Mouse (Mus musculus): Measurements from ENCODE around the gene Agbl4. TPM values are rescaled to one million over a fixed set of nuclear protein-coding genes. Genes with fewer than 3 reads are reported as not detected.

The Agbl4 gene
- total RNA-seq, 1 experiment, result not detected

- H3K4me1 ChIP-seq (ENCODE audit: control insufficient read depth in 2 of 2, insufficient read depth in 2 of 2, low read length in 2 of 2, poor library complexity in 1 of 2), result no peaks in the 10 kb centered on the region
- no peak for DNase-seq (ENCODE audit: low read depth, low spot score)
- no peaks in the 10 kb centered on the region for H3K9me3 ChIP-seq (ENCODE audit: control insufficient read depth, insufficient read depth, low read depth, low read length)
- no peak overlapping the region for H3K4me3 ChIP-seq (ENCODE audit: insufficient read depth in 1 of 2, low read depth in 1 of 2, low read length in 2 of 2, poor library complexity in 1 of 2, severe bottlenecking in 1 of 2)
- no peaks in the 10 kb centered on the region for H3K36me3 ChIP-seq (ENCODE audit: control insufficient read depth, insufficient read depth, low read length, poor library complexity, severe bottlenecking)
- no peak overlapping the region for H3K9ac ChIP-seq (ENCODE audit: insufficient read depth, low read depth, low read length, poor library complexity, severe bottlenecking)
- in situ Hi-C loops (cut with MboI; ENCODE audit: low sequenced_read_pairs in 2 of 2, unreplicated experiment in 2 of 2), result no loop called here
- TF ChIP-seq HCFC1 (IDR thresholded peaks at IDR 0.05; ENCODE audit: borderline replicate concordance, insufficient read depth, low read length) (no peak), MAFK (IDR thresholded peaks at IDR 0.05; ENCODE audit: insufficient read depth, low read depth, low read length) (no peak), ZC3H11A (IDR thresholded peaks at IDR 0.05; ENCODE audit: borderline replicate concordance, low read depth, low read length) (no peak), ZNF384 (IDR thresholded peaks at IDR 0.05; ENCODE audit: low read depth, low read length) (no peak), CHD2 (IDR thresholded peaks at IDR 0.05; ENCODE audit: low read depth, low read length) (no peak)
- H3K27ac ChIP-seq (ENCODE audit: insufficient read depth, low read depth, low read length, poor library complexity, severe bottlenecking), result no peak overlapping the region
Measured at GRCm38 (mm10) chr4:111544684-111545083, 1147.2 kb downstream of the Agbl4 start.

GRCm38 (mm10) chr4:111546009-111546408 is 1148.5 kb downstream of the Agbl4 start:
- H3K4me3 ChIP-seq (ENCODE audit: insufficient read depth in 1 of 2, low read depth in 1 of 2, low read length in 2 of 2, poor library complexity in 1 of 2, severe bottlenecking in 1 of 2), result no peak overlapping the region
- H3K9me3 ChIP-seq (ENCODE audit: control insufficient read depth, insufficient read depth, low read depth, low read length), result no peaks in the 10 kb centered on the region
- in situ Hi-C loops (cut with MboI; ENCODE audit: low sequenced_read_pairs in 2 of 2, unreplicated experiment in 2 of 2), result no loop called here
- TF ChIP-seq ZNF384 (IDR thresholded peaks at IDR 0.05; ENCODE audit: low read depth, low read length) (no peak), ZC3H11A (IDR thresholded peaks at IDR 0.05; ENCODE audit: borderline replicate concordance, low read depth, low read length) (no peak), HCFC1 (IDR thresholded peaks at IDR 0.05; ENCODE audit: borderline replicate concordance, insufficient read depth, low read length) (no peak), MAFK (IDR thresholded peaks at IDR 0.05; ENCODE audit: insufficient read depth, low read depth, low read length) (no peak), CHD2 (IDR thresholded peaks at IDR 0.05; ENCODE audit: low read depth, low read length) (no peak)
- no peak overlapping the region for H3K27ac ChIP-seq (ENCODE audit: insufficient read depth, low read depth, low read length, poor library complexity, severe bottlenecking)
- H3K36me3 ChIP-seq (ENCODE audit: control insufficient read depth, insufficient read depth, low read length, poor library complexity, severe bottlenecking), result no peaks in the 10 kb centered on the region
- no peak for DNase-seq (ENCODE audit: low read depth, low spot score)
- H3K4me1 ChIP-seq (ENCODE audit: control insufficient read depth in 2 of 2, insufficient read depth in 2 of 2, low read length in 2 of 2, poor library complexity in 1 of 2), result no peaks in the 10 kb centered on the region
- no peak overlapping the region for H3K9ac ChIP-seq (ENCODE audit: insufficient read depth, low read depth, low read length, poor library complexity, severe bottlenecking)

DNA sequence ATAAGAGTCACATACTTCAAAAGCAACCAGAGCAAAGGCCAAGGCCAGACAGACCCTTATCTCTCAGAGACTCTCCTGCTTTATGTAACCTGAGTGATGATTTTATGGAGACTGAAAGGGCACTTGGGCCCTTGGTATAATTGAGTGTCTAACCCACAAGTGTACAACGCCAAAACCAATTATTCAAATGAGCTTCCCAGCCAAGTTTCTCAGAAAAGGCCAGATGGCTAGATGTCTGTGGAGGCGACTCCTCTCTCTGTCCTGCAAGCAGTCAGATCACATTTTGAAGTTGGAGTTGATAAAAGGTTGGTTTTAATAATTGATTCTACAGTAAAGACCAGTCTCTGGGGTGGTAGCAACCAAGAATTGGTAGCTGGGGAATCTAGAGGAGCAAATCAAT is 1158.0 kb downstream of the Agbl4 start:
- Histone ChIP-seq H3K9me3 (ENCODE audit: control insufficient read depth, insufficient read depth, low read depth, low read length) (no peaks in the 10 kb centered on the region), H3K9ac (ENCODE audit: insufficient read depth, low read depth, low read length, poor library complexity, severe bottlenecking) (no peak overlapping the region), H3K27ac (ENCODE audit: insufficient read depth, low read depth, low read length, poor library complexity, severe bottlenecking) (no peak overlapping the region), H3K4me1 (ENCODE audit: control insufficient read depth in 2 of 2, insufficient read depth in 2 of 2, low read length in 2 of 2, poor library complexity in 1 of 2) (no peaks in the 10 kb centered on the region), H3K4me3 (ENCODE audit: insufficient read depth in 1 of 2, low read depth in 1 of 2, low read length in 2 of 2, poor library complexity in 1 of 2, severe bottlenecking in 1 of 2) (no peak overlapping the region), H3K36me3 (ENCODE audit: control insufficient read depth, insufficient read depth, low read length, poor library complexity, severe bottlenecking) (no peaks in the 10 kb centered on the region)
- no peak for TF ChIP-seq HCFC1 (IDR thresholded peaks at IDR 0.05; ENCODE audit: borderline replicate concordance, insufficient read depth, low read length)
- no peak for TF ChIP-seq CHD2 (IDR thresholded peaks at IDR 0.05; ENCODE audit: low read depth, low read length)
- TF ChIP-seq ZC3H11A (IDR thresholded peaks at IDR 0.05; ENCODE audit: borderline replicate concordance, low read depth, low read length), result no peak
- TF ChIP-seq MAFK (IDR thresholded peaks at IDR 0.05; ENCODE audit: insufficient read depth, low read depth, low read length), result no peak
- no peak for TF ChIP-seq ZNF384 (IDR thresholded peaks at IDR 0.05; ENCODE audit: low read depth, low read length)
- DNase-seq (ENCODE audit: low read depth, low spot score), result no peak
- in situ Hi-C loops (cut with MboI; ENCODE audit: low sequenced_read_pairs in 2 of 2, unreplicated experiment in 2 of 2), result no loop called here

- Histone ChIP-seq H3K4me3 (ENCODE audit: insufficient read depth in 1 of 2, low read depth in 1 of 2, low read length in 2 of 2, poor library complexity in 1 of 2, severe bottlenecking in 1 of 2) (no peak overlapping the region), H3K4me1 (ENCODE audit: control insufficient read depth in 2 of 2, insufficient read depth in 2 of 2, low read length in 2 of 2, poor library complexity in 1 of 2) (no peaks in the 10 kb centered on the region), H3K36me3 (ENCODE audit: control insufficient read depth, insufficient read depth, low read length, poor library complexity, severe bottlenecking) (no peaks in the 10 kb centered on the region), H3K9ac (ENCODE audit: insufficient read depth, low read depth, low read length, poor library complexity, severe bottlenecking) (no peak overlapping the region), H3K27ac (ENCODE audit: insufficient read depth, low read depth, low read length, poor library complexity, severe bottlenecking) (no peak overlapping the region), H3K9me3 (ENCODE audit: control insufficient read depth, insufficient read depth, low read depth, low read length) (no peaks in the 10 kb centered on the region)
- no peak for TF ChIP-seq ZNF384 (IDR thresholded peaks at IDR 0.05; ENCODE audit: low read depth, low read length)
- no peak for TF ChIP-seq HCFC1 (IDR thresholded peaks at IDR 0.05; ENCODE audit: borderline replicate concordance, insufficient read depth, low read length)
- TF ChIP-seq ZC3H11A (IDR thresholded peaks at IDR 0.05; ENCODE audit: borderline replicate concordance, low read depth, low read length), result no peak
- no peak for TF ChIP-seq MAFK (IDR thresholded peaks at IDR 0.05; ENCODE audit: insufficient read depth, low read depth, low read length)
- no peak for TF ChIP-seq CHD2 (IDR thresholded peaks at IDR 0.05; ENCODE audit: low read depth, low read length)
- DNase-seq (ENCODE audit: low read depth, low spot score), result no peak
- in situ Hi-C loops (cut with MboI; ENCODE audit: low sequenced_read_pairs in 2 of 2, unreplicated experiment in 2 of 2), result no loop called here
Measured at GRCm38 (mm10) chr4:111577087-111577773, 1179.8 kb downstream of the Agbl4 start.

Data from ES-E14 (cell line).